Mouse (Mus musculus) intestine, postnatal 0 days (tissue): ENCODE measurements around the gene Gm29609. TPM values are rescaled to one million over a fixed set of nuclear protein-coding genes. Genes with fewer than 3 reads are reported as not detected.

Source experiments
- ATAC-seq: fragments of 200-750 bp; cut with Nextera tagmentation; 2 replicates; pipeline ENCODE4 v1.8.0; 2017; ENCODE audit warnings: mild to moderate bottlenecking, moderate TSS enrichment, moderate library complexity
- H3K27ac ChIP-seq: fragments of 300-500 bp; sonication (generic); 2 replicates; pipeline ENCODE4 v1.5.1; 2014; ENCODE audit warnings: mild to moderate bottlenecking, low read depth, low read length, moderate library complexity
- H3K27me3 ChIP-seq: fragments of 300-500 bp; sonication (generic); replicated peaks from 2 replicates; pipeline ENCODE4 v1.6.1; 2014; ENCODE audit warnings: low read length, mixed read lengths; ENCODE audit not compliant: control insufficient read depth, insufficient read depth
- H3K36me3 ChIP-seq: fragments of 300-500 bp; sonication (generic); 2 replicates; pipeline ENCODE4 v1.6.1; 2014; ENCODE audit warnings: mild to moderate bottlenecking, moderate library complexity; ENCODE audit not compliant: control insufficient read depth, insufficient read depth
- H3K4me1 ChIP-seq: fragments of 300-500 bp; sonication (generic); replicated peaks from 2 replicates; pipeline ENCODE4 v1.6.1; 2014; ENCODE audit warnings: antibody characterized with exemption, low read length, mixed read lengths; ENCODE audit not compliant: control insufficient read depth, insufficient read depth
- H3K4me2 ChIP-seq: fragments of 300-500 bp; sonication (generic); replicated peaks from 2 replicates; pipeline ENCODE4 v1.6.1; 2014; ENCODE audit warnings: low read depth, mild to moderate bottlenecking, moderate library complexity
- H3K4me3 ChIP-seq: fragments of 300-500 bp; sonication (generic); 2 replicates; pipeline ENCODE4 v1.5.1; 2014; ENCODE audit warnings: low read depth, low read length
- H3K9ac ChIP-seq: fragments of 300-500 bp; sonication (generic); 2 replicates; pipeline ENCODE4 v1.6.1; 2014; ENCODE audit warnings: mild to moderate bottlenecking, low read depth, low read length
- H3K9me3 ChIP-seq: fragments of 300-500 bp; sonication (generic); 2 replicates; pipeline ENCODE4 v1.6.1; 2016; ENCODE audit warnings: mixed run types; ENCODE audit not compliant: control insufficient read depth
- CTCF ChIP-seq: sonication (generic); IDR thresholded peaks from 2 replicates; pipeline ENCODE4 v1.5.1; 2016; ENCODE audit warnings: low read depth, mild to moderate bottlenecking, control low read depth, antibody characterized with exemption, moderate library complexity
- WGBS: fragments of 180-500 bp; shearing (Covaris S2); extraction: QIAGEN DNeasy Blood & Tissue Kit; methylation state at CpG from one replicate; pipeline ENCODE4 v1.1.7; 2014; 5-methylcytosine and 5-hydroxymethylcytosine counted together
- polyA plus RNA-seq: library from polyadenylated mRNA; unstranded; fragments of >200 nt; fragmentation: Nextera tagmentation; extraction: Ambion mirVana; gene quantifications from 2 replicates; pipeline ENCODE4 v1.2.1, GENCODE M21; 2015

The Gm29609 gene
- polyA plus RNA-seq, 1 experiment from 2014 or later, result 0.53 TPM

GRCm38 (mm10) chr5:31194486-31195485 is 15.1 kb upstream of the Gm29609 start:
- peaks cover 65% of the 10 kb centered on the region for H3K36me3 ChIP-seq
- H3K9me3 ChIP-seq, result no peaks in the 10 kb centered on the region
- H3K4me3 ChIP-seq, result peak overlapping the region; percentile 76; the same call in 1 of the 2 replicates
- H3K4me2 ChIP-seq, result peak overlapping the region; percentile 77
- WGBS, result 79% methylated on average over 16 of the region's 16 CpGs
- ATAC-seq, result no peak
- H3K9ac ChIP-seq, result no peak overlapping the region
- no peaks in the 10 kb centered on the region for H3K27me3 ChIP-seq
- no peaks in the 10 kb centered on the region; the same call in 1 of the 2 replicates for H3K4me1 ChIP-seq
- no peak for TF ChIP-seq CTCF
- peak overlapping the region; percentile 96; the same call in 1 of the 2 replicates for H3K27ac ChIP-seq

- Histone ChIP-seq H3K4me1 (no peaks in the 10 kb centered on the region; the same call in 1 of the 2 replicates), H3K27me3 (no peaks in the 10 kb centered on the region), H3K4me2 (peak overlapping the region; percentile 77), H3K4me3 (peak overlapping the region; percentile 76), H3K9me3 (no peaks in the 10 kb centered on the region), H3K27ac (peak overlapping the region; percentile 96), H3K9ac (peak overlapping the region; percentile 88), H3K36me3 (peaks cover 62% of the 10 kb centered on the region)
- ATAC-seq, result peak; percentile 17; the same call in 1 of the 2 replicates
- no peak for TF ChIP-seq CTCF
- WGBS, result 7% methylated on average over 25 of the region's 25 CpGs
Observed at GRCm38 (mm10) chr5:31193631-31194281, 14.0 kb upstream of the Gm29609 start.

GRCm38 (mm10) chr5:31192939-31193630 is 13.4 kb upstream of the Gm29609 start, which contains the start of the genes Snx17 and Eif2b4:
Gene Snx17, plus strand, starts transcription at chr5:31193227.
Gene Eif2b4, minus strand, starts transcription at chr5:31193430.
- H3K4me1 ChIP-seq, result no peaks in the 10 kb centered on the region; the same call in 1 of the 2 replicates
- H3K4me2 ChIP-seq, result peak within 1 kb of the TSS; percentile 77
- H3K27me3 ChIP-seq, result no peaks in the 10 kb centered on the region
- ATAC-seq, result peak; percentile 94
- WGBS, result under 1% methylated on average over 48 of the region's 48 CpGs
- peaks cover 61% of the 10 kb centered on the region for H3K36me3 ChIP-seq
- H3K4me3 ChIP-seq, result peak within 1 kb of the TSS; percentile 76
- H3K9ac ChIP-seq, result peak within 1 kb of the TSS; percentile 88
- peak; percentile 85 for TF ChIP-seq CTCF
- peak within 1 kb of the TSS; percentile 96 for H3K27ac ChIP-seq
- no peaks in the 10 kb centered on the region for H3K9me3 ChIP-seq

- peaks cover 60% of the 10 kb centered on the region for H3K36me3 ChIP-seq
- TF ChIP-seq CTCF, result no peak
- peak overlapping the region; percentile 88 for H3K9ac ChIP-seq
- no peaks in the 10 kb centered on the region; the same call in 1 of the 2 replicates for H3K4me1 ChIP-seq
- no peaks in the 10 kb centered on the region for H3K27me3 ChIP-seq
- H3K27ac ChIP-seq, result peak overlapping the region; percentile 77
- no peaks in the 10 kb centered on the region for H3K9me3 ChIP-seq
- H3K4me2 ChIP-seq, result peak overlapping the region; percentile 77
- peak; percentile 74 for ATAC-seq
- 8% methylated on average over 42 of the region's 42 CpGs for WGBS
- peak overlapping the region; percentile 76 for H3K4me3 ChIP-seq
Observed at GRCm38 (mm10) chr5:31192045-31192938, 12.6 kb upstream of the Gm29609 start.

GRCm38 (mm10) chr5:31190201-31190600 is 10.5 kb upstream of the Gm29609 start:
- Histone ChIP-seq H3K27ac (no peak overlapping the region), H3K9me3 (no peaks in the 10 kb centered on the region), H3K4me1 (no peaks in the 10 kb centered on the region; the same call in 1 of the 2 replicates), H3K4me2 (no peak overlapping the region), H3K36me3 (peaks cover 46% of the 10 kb centered on the region), H3K9ac (no peak overlapping the region), H3K27me3 (no peaks in the 10 kb centered on the region), H3K4me3 (no peak overlapping the region)
- ATAC-seq, result no peak
- WGBS, result 92% methylated on average over 9 of the region's 9 CpGs
- no peak for TF ChIP-seq CTCF
